Mouse (Mus musculus) c-Kit-negative CD71-positive TER-119-positive erythroid progenitor cells, embryonic 14.5 days (primary cell): ENCODE results near the gene Clk4.

Experiments used
- DNase-seq: peaks from one replicate; pipeline ENCODE4 v3.0.0-alpha.2; 2013; ENCODE audit warnings: low read depth, low spot score

The Clk4 gene

DNA sequence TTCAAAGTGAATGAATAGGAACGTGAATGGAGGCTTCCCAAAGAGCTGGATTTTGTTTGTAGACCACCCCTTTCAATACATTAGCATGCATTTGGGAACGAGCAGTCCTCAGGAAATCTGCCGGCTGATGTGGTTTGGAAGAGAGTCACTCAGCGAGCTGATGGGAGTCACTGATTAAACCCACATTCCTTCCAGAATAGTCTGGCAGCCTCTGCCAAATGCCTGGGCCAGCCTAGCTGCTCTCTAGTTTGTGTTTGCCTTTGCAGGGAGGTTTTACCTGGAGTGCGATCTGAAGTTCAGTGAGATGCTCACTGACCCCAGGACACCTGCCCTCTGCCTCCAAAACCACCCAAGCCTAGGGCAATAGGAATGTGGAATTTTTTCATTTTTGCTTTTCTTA is 46.8 kb downstream of the Clk4 start:
- DNase-seq: no peak

DNA sequence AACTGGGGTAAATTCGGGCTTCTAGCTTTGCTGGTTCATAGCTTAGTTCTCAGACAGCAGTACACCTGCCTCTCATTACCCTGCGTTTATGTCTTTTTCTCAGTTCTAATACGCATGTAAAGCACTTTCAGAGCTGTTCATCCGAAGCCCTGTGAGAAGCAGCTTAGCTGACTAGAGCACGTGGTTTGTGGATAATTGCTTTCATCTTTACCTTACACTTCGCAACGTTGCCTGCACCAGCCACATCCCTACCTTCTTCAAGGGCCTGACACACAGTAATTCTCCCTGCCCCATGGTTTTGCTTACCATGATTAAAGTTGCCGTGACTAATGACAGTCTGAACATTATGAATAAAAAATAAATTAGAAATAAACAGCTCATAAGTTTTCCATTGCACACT is 50.3 kb downstream of the Clk4 start:
- DNase-seq: no peak

DNA sequence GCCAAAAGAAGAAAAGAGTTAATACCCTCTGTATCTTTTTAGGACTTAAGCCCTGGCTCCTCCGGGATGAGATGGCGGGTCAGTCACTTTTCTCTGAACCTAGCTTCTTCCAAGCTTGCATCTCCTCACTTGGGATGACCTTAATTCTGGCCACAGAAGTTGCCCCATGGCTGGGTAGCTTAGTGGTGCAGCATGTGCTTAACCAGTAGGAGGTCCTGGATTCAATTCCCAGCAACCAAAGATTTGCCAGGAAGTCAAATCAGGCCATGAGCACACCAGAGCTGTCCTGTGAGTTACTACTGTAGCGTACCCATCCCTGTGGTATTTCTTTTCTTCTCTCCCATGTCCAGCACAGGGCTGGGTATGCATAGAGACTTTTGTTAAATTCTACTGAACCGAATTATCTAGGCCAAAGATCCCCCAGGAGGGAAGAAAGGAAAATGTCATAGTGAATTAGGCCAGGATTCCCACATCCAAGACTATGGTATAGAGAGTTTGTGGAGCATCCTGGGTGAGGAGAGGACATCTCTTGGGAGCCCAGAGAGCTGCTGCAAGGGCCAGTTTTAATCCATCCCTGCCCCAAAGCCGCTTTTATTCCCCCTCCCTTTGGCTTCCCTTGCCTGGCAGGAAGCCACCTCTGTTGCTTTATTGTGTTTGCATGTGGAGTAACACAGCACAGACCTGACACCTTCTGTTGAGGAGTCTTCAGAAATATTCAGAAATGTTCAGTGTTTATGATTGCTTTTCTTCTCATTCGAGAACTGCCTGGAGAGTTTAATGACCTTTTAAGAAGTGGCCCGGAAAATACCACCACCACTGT is 54.7 kb downstream of the Clk4 start:
- DNase-seq: no peak

DNA sequence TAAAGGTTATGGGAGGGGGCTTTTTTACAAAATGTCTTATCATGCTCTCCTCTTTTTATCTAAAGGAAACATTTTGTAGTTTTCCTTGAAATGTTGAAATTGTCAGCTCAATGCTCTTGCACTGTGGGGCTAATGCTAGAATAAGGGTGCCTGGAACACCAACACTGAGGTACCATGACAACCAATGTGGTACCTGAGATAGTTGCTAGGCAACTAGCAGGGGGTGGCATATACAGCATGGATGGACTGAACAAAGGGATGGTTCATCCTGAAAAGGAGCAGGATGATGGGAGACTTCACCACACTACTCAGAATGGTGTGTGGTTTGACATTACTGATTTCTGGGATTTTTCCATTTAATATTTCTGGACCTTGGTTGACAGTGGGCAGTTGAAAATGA is 59.1 kb downstream of the Clk4 start:
- DNase-seq: no peak

DNA sequence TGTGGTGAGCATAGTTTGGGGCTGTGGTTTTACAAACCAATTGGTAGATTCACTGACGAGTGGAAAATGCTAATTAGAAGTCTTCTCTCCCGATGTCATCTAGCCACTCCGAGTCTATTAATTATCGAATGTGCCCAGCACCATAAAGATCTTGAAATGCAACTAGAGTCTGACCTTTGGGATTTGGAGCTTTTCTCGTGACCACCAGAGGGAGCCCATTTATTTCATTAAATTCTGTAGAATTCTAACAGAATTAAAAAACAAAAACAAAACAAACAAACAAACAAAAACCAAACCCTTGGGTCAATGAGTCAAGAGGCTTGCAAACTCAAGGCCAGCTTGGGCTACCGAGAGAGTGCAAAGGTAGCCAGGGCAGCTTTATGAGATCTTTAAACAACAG is 65.4 kb downstream of the Clk4 start:
- no peak for DNase-seq

DNA sequence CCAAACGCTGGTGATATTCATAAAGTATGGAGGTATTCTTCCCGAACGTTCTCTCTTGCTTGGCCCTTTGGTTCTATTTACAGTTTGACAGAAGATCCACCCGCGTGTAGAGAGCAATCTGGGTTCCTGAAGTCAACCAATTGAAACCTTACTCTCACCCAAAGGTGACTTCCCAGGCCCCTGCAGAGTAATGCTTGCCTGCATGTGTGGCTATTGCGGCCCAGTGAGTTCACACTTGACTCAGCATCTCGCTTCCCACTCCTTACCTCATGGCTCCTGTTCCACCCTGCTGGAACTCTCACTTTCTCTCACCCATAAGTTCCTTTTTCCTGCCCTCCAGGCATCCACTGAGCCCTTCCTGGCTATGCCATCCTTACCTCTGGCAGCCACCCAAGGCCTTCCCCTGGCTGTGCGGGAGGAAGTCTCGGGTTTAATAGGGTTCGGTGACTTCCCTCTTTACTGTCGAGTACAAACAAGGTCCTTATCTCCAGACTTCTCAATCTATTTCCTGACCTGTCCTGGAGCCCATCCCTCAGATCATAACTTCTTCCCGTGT is 66.9 kb downstream of the Clk4 start:
- no peak for DNase-seq

DNA sequence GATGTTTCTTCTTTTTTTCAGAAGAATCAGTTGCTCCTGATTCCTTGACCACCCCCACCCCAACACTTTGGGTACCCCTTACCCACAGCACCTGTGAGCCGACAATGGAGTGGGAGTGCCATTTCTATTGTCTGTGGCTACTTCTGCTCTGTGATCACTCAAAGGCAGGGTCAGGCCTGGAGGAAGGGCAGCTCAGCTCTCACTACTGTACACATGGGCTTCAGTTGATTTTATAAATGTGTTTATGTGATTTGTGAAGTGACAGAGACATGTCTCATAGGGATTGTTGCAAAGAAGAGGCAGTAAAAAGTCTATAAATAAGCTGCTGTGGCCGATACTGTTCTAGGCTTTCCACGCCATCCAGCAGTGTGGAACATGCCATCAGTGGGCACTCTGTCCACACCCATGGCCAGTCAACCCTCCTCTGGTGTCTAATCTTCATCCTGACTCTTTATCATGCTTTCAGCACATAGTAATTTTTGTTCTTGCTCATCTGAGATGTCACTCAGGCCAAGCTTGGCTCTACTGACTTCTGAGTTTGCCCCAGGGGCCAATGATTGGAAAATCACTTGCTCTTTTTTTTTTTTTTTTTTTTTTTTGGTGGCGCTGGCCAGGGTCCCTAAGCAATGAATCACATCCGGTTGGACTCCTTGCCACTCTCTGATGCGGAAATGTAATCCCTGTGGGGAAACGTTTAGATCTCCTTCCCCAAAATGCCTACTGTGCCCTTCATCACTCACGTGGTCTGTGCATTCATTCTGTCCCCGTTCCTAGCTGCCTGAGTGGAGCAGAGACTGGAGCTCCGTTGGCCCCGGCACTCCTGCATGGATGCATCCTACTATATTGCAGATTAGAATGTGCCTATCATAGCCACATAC is 68.5 kb downstream of the Clk4 start:
- no peak for DNase-seq
